Mouse (Mus musculus) monocyte, adult 2 months (primary cell): ENCODE measurements around the gene Bmp6.
A peak's percentile ranks its signal among the peaks of the same experiment; 100 is the strongest.

Source experiments
- DNase-seq, 2 experiments: peaks; one replicate each; pipeline ENCODE4 v3.0.0; 2022; ENCODE audit warnings: low spot score in 2 of 2, low read depth in 1 of 2

Gene Bmp6

DNA sequence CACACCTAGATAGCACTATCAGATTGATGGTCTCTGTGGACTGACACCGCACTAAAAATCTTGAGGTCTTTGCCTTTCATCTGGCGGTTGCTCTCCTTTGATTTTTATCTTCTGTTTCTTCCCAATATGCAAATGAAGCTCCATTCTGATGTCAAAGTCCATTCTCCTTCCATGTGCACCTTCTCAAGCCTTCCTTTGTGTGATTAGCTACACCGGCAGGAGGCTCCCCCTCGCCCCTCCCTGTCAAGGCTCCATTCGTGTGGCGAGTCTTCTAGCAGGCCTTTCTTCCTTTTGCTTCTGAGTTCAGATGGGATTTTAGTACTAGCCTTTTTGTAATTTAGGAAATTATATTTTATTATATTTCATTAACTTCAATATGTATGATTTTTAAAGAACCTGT lies 80.4 kb downstream of the Bmp6 start:
- no peak for DNase-seq

DNA sequence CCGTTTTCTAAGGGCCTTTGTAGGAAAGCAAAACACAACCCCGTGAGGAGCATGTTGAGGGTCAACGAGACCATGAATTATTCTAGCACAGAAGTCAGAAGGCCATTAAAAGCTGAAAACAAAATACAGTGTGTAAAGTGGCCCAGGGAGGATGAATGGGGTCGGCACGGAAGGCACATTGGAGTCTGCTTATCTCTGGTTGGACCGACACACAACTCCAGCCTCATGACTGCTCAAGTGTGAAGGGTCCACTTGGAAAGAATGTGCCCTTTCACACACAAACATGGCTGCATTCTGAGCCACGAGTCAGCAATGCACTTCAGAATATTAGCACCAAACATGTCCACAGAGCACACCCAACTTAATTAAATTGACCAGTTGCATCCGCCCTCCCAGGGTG lies 84.8 kb downstream of the Bmp6 start:
- no peak for DNase-seq

- DNase-seq: no peak
Observed at GRCm38 (mm10) chr13:38430075-38430474, 85.2 kb downstream of the Bmp6 start.

DNA sequence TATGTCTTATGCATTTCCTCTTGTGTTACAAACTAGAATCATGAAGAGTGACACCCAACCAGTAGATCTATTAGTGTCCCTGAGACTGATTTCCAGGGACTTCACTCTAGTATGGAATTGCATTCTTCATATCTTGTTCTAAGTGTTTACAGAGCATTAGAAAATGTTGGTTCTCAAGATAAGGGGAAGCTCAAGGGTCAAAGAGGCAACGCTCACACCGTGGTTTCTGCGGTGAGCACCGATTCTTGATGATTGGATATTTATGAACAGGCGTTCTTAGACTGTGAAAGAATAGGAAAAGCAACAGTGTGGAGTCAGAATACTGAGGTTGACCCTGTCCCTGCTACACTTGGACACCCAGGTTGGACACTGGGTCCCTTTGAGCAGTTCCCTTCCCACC lies 89.9 kb downstream of the Bmp6 start:
- DNase-seq: no peak

DNA sequence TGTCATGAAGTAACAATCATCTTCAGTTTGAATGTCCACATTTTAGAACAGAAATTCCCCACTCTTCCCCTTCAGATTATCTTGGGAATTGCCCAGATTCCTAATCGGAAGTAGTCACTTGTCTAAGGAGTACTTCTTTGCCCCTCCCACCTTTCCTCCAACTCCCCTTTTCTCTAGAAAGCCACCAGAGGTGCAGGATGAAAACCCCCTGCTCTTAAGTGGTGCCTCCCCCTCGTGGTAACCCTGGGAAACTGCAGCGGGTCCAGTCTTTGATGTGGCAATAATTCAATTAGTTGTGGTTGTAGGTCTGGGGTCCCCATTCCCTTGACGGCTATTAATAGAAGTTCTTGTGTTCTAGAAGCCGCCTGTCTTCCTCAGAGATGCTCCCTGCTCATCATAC lies 93.0 kb downstream of the Bmp6 start:
- DNase-seq: no peak

GRCm38 (mm10) chr13:38440240-38440639 lies 95.3 kb downstream of the Bmp6 start:
- DNase-seq: no peak

DNA sequence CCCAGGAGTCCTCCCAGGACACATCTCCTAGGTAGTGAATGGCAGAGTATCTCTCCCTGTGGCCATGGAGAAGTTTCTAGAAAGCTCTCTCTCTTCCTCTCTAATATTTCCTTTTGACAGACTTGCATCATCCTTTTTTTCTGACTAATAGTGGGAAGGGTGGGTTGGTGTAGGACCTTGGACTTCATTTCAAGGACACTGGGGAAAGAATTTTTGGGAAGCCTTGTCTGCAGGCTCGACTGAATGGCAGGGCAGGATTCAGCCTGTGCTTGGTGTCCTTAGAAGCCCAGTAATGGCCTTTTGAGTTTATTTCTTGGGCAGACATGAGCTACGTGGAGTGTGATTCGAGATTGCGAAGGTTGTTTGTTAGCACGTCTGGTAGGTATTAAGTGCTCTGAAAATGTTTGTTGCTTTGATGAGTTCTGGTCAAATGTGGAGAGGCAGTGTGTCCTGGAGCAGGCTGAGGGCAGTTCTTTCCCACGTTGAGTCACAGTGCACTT lies 103.7 kb downstream of the Bmp6 start:
- DNase-seq: no peak

DNA sequence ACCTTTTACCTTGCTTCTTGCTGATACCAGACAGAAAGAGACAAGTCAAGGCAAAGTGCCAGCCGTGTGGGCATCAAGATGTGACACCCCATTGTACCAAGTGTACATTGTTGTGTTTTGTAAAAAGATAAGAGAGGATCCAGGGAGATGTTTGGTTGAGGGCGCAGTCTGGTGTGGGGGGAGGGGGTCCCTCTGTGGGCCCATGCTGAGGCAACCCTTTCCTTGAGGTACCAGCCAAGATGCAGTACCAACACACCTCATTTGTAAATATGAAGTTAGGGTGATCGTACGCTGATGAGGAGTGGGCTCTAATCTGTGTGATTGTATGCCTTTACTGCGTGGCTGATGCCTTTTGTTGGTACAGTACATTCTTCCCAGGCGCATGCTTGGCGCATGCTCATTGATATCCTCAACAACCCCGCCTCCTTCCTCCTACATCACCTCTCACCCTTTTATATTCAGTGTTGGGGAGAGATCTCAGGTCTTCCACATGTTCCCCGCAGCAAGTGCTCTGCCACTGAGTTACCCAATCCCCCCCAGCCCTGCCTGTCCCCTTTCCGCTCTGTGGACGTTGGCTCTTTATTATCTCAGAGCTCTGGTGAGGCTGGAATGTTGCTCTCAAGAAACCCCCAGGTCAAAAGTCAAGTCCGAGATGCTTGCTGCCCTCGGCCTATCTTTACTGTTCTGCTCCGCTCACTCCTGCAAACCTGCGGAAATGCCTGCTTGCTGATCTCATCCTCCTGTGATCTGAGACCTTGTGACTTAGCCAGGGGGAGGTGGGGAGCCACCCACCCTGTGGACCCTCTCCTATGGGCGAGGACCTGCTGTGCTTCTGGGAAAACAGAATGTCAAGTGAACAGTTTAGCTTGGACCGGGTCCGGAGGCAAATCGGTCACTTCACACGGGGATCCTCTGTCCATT lies 105.4 kb downstream of the Bmp6 start:
- no peak for DNase-seq

DNA sequence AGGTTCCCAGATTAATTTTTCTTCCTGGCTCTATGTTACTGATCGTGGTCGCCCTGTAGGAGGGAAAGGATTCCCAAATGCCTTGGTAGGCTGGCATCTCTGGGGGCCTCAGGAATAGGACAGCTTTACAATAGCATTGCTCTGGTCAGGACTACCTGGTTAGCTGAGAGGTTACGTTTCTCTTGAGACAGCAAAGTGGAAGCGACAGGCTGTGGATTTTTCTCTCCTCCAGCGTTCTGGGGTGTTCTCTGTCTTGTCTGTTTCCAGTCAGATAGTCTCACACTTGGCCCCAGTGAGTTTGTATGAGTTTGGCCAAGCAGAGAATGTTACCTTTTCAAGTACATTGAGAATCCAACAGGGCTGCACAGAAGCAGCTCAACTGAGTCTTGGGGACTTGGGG lies 106.5 kb downstream of the Bmp6 start:
- DNase-seq: no peak

DNA sequence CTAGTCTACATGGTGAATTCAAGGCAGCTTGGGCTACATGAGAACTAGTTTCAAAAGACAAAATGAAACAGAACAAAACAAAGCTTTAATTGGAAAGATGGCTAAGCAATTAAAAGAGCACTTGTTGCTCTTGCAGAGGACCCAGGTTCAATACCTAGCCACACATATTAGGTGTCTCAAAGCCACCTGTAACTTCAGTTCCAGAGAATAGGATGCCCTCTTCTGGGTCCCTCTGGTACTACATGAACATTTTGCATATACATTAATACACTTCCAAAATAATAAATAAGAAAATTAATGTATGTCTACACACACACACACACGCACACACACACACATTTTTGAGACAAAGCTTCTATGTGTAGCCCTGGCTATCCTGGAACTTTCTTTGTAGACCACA lies 118.5 kb downstream of the Bmp6 start:
- DNase-seq: no peak

- DNase-seq: no peak
Observed at GRCm38 (mm10) chr13:38470882-38471281, 126.0 kb downstream of the Bmp6 start.

GRCm38 (mm10) chr13:38472636-38473035 lies 127.7 kb downstream of the Bmp6 start:
- DNase-seq: no peak

- DNase-seq: no peak
Observed at GRCm38 (mm10) chr13:38473497-38473896, 128.6 kb downstream of the Bmp6 start.

DNA sequence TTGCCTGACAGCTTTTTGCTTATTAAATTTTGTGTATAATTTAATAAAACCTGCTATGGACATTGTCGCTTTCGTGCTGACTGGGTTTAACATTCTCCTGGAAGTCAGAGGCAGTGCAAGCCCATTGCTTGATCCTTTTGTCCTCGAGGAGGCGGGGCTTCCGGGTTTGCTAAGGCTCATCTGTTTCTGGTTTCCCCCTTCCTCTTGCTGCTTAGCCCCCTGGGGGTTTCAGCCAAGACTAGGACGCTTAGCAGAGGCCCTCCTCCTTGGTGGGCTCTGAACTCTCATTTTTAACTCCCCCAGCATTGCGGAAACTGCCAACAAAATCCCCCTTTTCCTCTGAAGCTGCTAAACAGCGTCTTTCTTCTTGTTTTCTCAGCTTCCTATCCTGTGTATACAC lies 132.0 kb downstream of the Bmp6 start:
- DNase-seq: no peak

DNA sequence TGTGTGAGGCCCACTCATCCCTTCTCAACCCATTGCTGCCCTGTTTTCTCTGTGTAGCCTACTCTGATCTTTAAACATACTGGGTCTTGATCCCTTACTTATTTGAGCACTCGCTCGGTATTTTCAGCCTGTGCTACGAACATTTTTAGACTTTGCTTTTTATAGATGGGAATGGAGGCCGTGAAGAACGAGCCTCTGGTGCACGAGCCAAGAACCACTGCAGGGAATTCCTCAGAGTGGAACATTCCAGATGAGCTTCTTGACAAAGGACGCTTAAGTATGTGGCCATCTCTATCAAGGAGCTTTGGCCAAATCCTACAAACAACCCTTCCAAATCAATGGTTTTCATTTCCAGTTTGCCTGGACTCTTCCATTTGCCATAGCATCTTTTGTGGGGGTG lies 136.1 kb downstream of the Bmp6 start:
- DNase-seq: no peak

DNA sequence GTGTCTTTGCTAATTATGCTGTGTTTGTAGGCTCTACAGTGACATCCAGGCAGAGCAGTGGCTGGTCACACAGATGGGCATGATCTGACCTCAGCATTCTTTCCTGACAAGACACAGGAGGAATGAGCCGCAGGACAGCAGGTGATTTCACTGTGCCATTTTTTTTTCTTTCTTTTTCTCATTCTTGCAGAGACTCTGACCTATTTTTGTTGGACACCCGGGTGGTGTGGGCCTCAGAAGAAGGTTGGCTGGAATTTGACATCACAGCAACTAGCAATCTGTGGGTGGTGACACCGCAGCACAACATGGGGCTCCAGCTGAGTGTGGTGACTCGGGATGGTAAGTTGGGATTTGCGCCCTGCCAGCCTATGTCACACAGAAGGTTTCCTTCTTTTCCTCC lies 139.8 kb downstream of the Bmp6 start:
- DNase-seq: no peak

DNA sequence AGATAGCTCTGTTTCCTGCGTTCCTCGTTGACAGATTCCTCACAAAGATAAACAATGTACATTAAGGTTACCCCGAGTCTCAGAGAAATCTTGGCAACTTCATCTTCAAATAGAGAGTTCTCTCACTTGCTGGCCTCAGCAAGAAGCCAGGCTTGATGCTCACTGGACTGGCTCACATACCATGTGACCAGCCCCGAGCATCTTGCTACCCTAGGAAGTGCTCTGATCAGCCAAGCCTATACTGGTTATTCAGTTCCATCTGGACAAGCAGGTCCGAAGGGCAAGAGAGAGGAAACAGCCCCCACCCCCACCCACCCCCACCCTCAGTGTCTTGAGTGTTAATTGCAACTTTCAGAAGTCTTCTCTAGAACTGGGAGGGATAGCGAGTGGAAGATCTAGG lies 141.9 kb downstream of the Bmp6 start:
- no peak for DNase-seq

DNA sequence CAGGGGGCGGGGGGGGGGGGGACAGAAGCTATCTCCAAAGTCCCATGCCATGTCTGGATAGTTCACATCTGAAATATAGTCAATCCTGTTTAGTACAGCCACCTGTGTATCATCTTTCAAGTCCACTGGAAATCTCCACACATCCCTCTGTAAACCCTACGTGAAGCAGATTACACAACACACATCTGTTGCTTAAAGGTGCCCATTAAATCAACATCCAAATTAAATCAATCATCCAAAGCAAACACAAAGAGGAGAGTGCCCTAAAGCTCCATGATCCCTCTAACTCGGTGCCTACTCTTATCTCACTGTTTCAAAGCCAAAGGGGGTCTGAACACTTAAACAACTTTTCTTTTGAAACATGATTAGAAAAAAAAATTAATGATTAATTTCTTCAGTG lies 151.8 kb downstream of the Bmp6 start:
- DNase-seq: no peak

GRCm38 (mm10) chr13:38501314-38501713 lies 156.4 kb downstream of the Bmp6 start:
- no peak for DNase-seq

GRCm38 (mm10) chr13:38503137-38503849 lies 158.4 kb downstream of the Bmp6 start:
- DNase-seq: peak; percentile 27 to 49

DNA sequence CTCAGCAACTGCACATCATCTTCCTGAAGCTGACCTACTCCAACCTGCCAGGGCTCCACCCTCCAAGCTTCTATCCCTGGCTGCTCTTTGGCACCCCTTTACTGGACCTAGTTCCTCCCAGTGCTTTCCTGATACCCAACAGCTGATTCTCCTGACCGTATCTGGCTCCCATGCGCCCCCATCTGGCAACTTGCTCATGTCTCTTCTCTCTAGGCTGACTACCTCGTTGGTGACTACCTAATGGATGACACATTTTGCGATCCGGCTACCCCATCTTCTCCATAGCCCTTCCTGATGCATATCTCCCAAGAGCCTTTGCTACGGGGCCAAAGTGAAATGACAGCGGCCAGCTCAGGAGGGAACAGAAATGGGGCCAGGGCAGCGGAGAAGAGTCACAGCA lies 161.4 kb downstream of the Bmp6 start:
- no peak for DNase-seq

- no peak for DNase-seq
Observed at GRCm38 (mm10) chr13:38506936-38507335, 162.0 kb downstream of the Bmp6 start.
